Comparison of ENCODE assay signal across 1 mouse cellular context in the genomic region with DNA sequence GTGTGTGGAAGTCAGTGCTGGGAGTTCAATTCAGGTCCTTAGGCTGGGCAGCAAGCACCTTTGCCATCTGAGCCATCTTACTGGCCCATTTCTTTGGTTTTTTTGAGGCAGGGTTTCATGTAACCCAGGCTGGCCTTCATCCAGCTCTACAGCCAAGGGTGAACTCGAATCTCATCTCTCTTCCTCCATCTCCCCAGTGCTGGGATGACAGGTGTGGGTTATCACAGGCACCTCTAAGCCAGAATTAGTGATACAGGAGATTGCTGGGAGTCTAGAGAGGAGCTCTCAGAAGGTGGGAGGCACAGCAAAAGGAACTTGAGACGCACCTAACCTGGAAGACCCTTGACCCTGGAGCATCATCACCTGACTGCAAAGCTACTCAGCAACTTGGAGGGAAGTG.
TF ChIP-seq lines count a peak whose summit lies in the region.

No protein-coding gene starts in this region.

TF ChIP-seq in CH12.LX, 34 proteins besides CTCF, POLR2A, EP300 and RAD21:
- no peak for TF ChIP-seq USF2 (conservative IDR thresholded peaks at IDR 0.05; ENCODE audit: low read depth, low read length)
- TF ChIP-seq ELF1 (IDR thresholded peaks at IDR 0.05; ENCODE audit: low read depth, low read length) = no peak
- no peak for TF ChIP-seq MXI1 (IDR thresholded peaks at IDR 0.05; ENCODE audit: low read depth, low read length)
- no peak for TF ChIP-seq KAT2A (IDR thresholded peaks at IDR 0.05; ENCODE audit: insufficient replicate concordance, low read length)
- TF ChIP-seq NELFE (IDR thresholded peaks at IDR 0.05; ENCODE audit: low read depth, low read length) = no peak
- TF ChIP-seq JUN (IDR thresholded peaks at IDR 0.05; ENCODE audit: insufficient read depth, low read depth, low read length) = no peak
- TF ChIP-seq TCF12 (IDR thresholded peaks at IDR 0.05; ENCODE audit: low read depth, low read length) = no peak
- TF ChIP-seq MAX (IDR thresholded peaks at IDR 0.05; ENCODE audit: low read length) = no peak
- TF ChIP-seq JUND (conservative IDR thresholded peaks at IDR 0.05; ENCODE audit: low read depth, low read length) = no peak
- no peak for TF ChIP-seq MAFK (IDR thresholded peaks at IDR 0.05; ENCODE audit: insufficient replicate concordance, low read length)
- no peak for TF ChIP-seq BHLHE40 (IDR thresholded peaks at IDR 0.05; ENCODE audit: low read depth, low read length)
